Mouse (Mus musculus): ENCODE measurements at regions not wholly inside any gene's neighbourhood (a gene's known extent, or its start where the extent isn't known, plus 50 kb on each side); places are given as distances from the start of the nearest gene placed in this dataset.

GRCm38 (mm10) chr11:31734091-31734490 is 62.4 kb upstream of the Bod1 start:
- TF ChIP-seq CTCF (IDR thresholded peaks at IDR 0.05; ENCODE audit: low read depth, low read length): no peak
- TF ChIP-seq POLR2A (IDR thresholded peaks at IDR 0.05; ENCODE audit: extremely low read depth, insufficient read depth, low read length): no peak

Data from liver, adult 2 months (tissue).